Mouse (Mus musculus) ovary, postnatal 36 days (tissue): ENCODE results near the gene Pet2.

Source experiments
- DNase-seq: peaks from one replicate; pipeline ENCODE4 v3.0.0; 2022; ENCODE audit warnings: low spot score, mixed read lengths

Pet2 gene

DNA sequence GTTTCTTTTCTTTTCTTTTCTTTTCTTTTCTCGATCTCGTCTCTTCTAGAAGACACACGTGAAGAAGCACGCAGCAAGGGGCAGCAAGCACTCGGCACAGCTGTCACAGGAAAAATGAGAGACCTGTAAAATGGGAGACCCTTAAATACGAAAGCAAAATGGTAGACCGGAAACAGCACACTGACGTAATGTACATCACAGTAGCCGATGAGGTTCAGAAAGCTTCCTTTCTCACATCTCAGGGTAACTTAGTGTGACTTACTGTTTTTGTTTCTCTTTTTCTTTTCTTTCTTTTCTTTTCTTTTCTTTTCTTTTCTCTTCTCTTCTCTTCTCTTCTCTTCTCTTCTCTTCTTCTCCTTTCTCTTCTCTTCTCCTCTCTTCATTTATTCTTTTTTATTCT lies at the start of gene Pet2:
Gene Pet2, minus strand, starts transcription at position 101 of the 400 bp plus-strand sequence.
- DNase-seq, result no peak
